Mouse (Mus musculus) retina, postnatal 1 day (tissue): Measurements from ENCODE around the gene Kcns3.
"Not testable (repeated sequence)": the region's sequence is repeated elsewhere in the genome, so short reads cannot be mapped to it uniquely, and the experiment has no call there.

ENCODE experiments used
- DNase-seq: peaks from one replicate; pipeline ENCODE4 v3.0.0-alpha.2; 2012

Gene Kcns3

DNA sequence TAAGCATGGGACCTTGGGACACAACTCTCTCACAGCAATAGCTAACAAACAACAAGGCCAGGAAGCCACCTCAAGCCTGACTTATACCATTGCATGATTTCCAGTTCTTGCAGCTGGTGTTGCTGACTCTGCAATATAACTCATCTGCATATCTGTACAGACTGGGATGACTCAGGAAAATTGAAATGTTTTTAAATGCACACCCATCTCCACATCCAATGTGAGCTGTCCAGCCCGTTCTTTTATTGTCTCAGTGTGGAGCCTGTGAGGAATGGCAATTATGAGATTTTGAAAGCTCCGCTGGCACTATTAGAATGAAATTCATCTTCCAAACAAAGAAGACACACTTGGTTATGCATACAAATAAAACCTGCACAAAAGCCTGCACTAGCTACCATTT lies 84.0 kb downstream of the Kcns3 start:
- DNase-seq, result no peak

GRCm38 (mm10) chr12:11052676-11053075 lies 98.2 kb downstream of the Kcns3 start:
- not testable (repeated sequence) for DNase-seq

DNA sequence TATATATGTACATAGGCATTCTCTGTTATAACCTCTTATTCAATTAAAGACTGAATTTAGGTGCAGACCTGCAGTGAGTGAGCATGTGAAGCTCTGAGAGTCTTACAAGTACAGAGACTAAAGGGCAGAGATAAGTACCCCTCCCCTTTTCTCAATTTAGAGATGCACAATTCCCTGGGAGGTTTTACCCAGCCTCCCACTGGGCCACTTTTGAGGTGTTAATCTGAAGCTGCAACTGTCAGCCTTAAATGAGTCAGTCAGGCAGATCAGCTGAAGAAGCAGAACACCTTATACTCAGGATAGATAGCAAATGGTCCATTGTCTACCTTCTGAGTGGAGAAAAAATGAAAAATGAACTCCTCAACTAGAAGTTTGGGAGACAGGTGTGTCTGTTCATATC lies 109.0 kb downstream of the Kcns3 start:
- DNase-seq, result no peak
